Mouse (Mus musculus): ENCODE data around the gene Rara.

The Rara gene

GRCm38 (mm10) chr11:98938701-98939083, 11.1 kb downstream of the Rara start:
- peak; percentile 46 for DNase-seq (ENCODE audit: low read depth)

- peak; percentile 79 for DNase-seq (ENCODE audit: low read depth)
These were observed 11.7 kb downstream of the Rara start for GRCm38 (mm10) chr11:98939084-98939952.

GRCm38 (mm10) chr11:98939953-98940641, 12.5 kb downstream of the Rara start:
- DNase-seq (ENCODE audit: low read depth), result peak; percentile 52

- DNase-seq (ENCODE audit: low read depth), result peak; percentile 43
These were observed 13.2 kb downstream of the Rara start for GRCm38 (mm10) chr11:98940776-98941175.

GRCm38 (mm10) chr11:98941341-98941825, 13.8 kb downstream of the Rara start:
- DNase-seq (ENCODE audit: low read depth), result no peak

GRCm38 (mm10) chr11:98941826-98942550, 14.4 kb downstream of the Rara start:
- peak; percentile 99 for DNase-seq (ENCODE audit: low read depth)

- no peak for DNase-seq (ENCODE audit: low read depth)
These were observed 14.9 kb downstream of the Rara start for GRCm38 (mm10) chr11:98942555-98942922.

GRCm38 (mm10) chr11:98942923-98943641, 15.5 kb downstream of the Rara start:
- DNase-seq (ENCODE audit: low read depth), result peak; percentile 83

- DNase-seq (ENCODE audit: low read depth), result peak; percentile 71
These were observed 16.3 kb downstream of the Rara start for GRCm38 (mm10) chr11:98943741-98944461.

- peak; percentile 85 for DNase-seq (ENCODE audit: low read depth)
These were observed 17.4 kb downstream of the Rara start for GRCm38 (mm10) chr11:98944897-98945604.

- DNase-seq (ENCODE audit: low read depth), result no peak
These were observed 18.0 kb downstream of the Rara start for GRCm38 (mm10) chr11:98945605-98945977.

GRCm38 (mm10) chr11:98947969-98948569, 20.5 kb downstream of the Rara start:
- peak; percentile 67 for DNase-seq (ENCODE audit: low read depth)

- no peak for DNase-seq (ENCODE audit: low read depth)
These were observed 21.8 kb downstream of the Rara start for GRCm38 (mm10) chr11:98949242-98949957.

- no peak for DNase-seq (ENCODE audit: low read depth)
These were observed 22.4 kb downstream of the Rara start for GRCm38 (mm10) chr11:98949958-98950460.

GRCm38 (mm10) chr11:98950484-98950883, 22.9 kb downstream of the Rara start:
- no peak for DNase-seq (ENCODE audit: low read depth)

- DNase-seq (ENCODE audit: low read depth), result no peak
These were observed 23.6 kb downstream of the Rara start for GRCm38 (mm10) chr11:98951026-98951906.

- no peak for DNase-seq (ENCODE audit: low read depth)
These were observed 24.5 kb downstream of the Rara start for GRCm38 (mm10) chr11:98952111-98952510.

GRCm38 (mm10) chr11:98952736-98953135, 25.1 kb downstream of the Rara start:
- no peak for DNase-seq (ENCODE audit: low read depth)
